Mouse (Mus musculus) thymus, postnatal 14 days (tissue): ENCODE measurements around the gene Fam83c.

Experiments used
- DNase-seq: peaks from one replicate; pipeline ENCODE4 v3.0.0; 2021

Gene Fam83c

GRCm38 (mm10) chr2:155794674-155795445 is 39.8 kb downstream of the Fam83c start:
- DNase-seq: no peak

GRCm38 (mm10) chr2:155792899-155793298 is 41.8 kb downstream of the Fam83c start:
- DNase-seq: no peak

GRCm38 (mm10) chr2:155787949-155788931 is 46.4 kb downstream of the Fam83c start:
- no peak for DNase-seq

- no peak for DNase-seq
Observed at GRCm38 (mm10) chr2:155786905-155787304, 47.7 kb downstream of the Fam83c start.

- no peak for DNase-seq
Observed at GRCm38 (mm10) chr2:155784534-155784933, 50.1 kb downstream of the Fam83c start.

GRCm38 (mm10) chr2:155779506-155779905 is 55.1 kb downstream of the Fam83c start:
- no peak for DNase-seq

- no peak for DNase-seq
Observed at GRCm38 (mm10) chr2:155779066-155779465, 55.6 kb downstream of the Fam83c start.

- DNase-seq: no peak
Observed at GRCm38 (mm10) chr2:155778004-155778403, 56.6 kb downstream of the Fam83c start.

GRCm38 (mm10) chr2:155777688-155777985 is 57.0 kb downstream of the Fam83c start:
- DNase-seq: no peak
